Mouse (Mus musculus): ENCODE results near the gene Ints7.

Gene Ints7

DNA sequence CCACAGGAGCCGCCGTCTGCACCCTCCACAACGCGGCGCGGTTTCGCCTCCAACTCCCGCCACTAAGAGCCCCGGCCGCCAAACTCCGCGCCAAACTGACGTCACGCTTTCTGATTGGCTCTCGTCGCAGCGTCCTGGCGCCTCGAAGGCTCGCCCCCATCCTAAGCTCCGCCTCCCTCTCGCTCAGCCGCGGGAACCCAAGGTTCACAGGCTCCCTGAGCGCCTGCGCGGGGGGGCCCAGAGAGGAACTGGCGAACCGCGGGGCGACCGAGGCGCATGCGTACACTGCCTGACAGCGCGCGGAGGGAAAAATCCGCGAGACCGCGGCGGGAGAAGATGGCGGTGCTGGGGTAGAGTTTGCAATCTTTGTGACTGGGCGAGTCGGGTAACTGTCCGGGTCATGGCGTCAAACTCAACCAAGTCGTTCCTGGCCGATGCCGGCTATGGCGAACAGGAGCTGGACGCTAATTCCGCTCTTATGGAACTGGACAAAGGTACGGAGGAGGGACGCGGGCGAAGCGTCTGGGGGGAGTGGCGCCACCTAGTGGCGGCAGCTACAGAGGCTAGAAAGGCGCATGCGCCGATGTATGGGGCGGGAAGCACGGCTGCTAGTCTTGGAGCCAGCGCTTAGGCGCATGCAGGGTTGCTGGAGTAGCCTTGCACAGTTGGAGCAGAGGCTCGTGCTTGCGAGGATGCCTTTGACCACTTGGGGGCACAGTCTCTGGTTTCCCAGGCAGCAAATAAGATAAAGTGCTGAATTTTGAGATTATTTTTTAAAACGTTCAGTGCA lies at the start of gene Ints7, which contains the start of gene Dtl:
TSS of gene Ints7 (plus strand) at position 179 of the 790 bp plus-strand sequence.
TSS of gene Dtl (minus strand) at position 87 of the 790 bp plus-strand sequence.
- DNase-seq (ENCODE audit: low read depth, low spot score): peak; percentile 100

GRCm38 (mm10) chr1:191527089-191527488 lies 48.3 kb upstream of the Ints7 start:
- DNase-seq (ENCODE audit: low read depth, low spot score): no peak

DNA sequence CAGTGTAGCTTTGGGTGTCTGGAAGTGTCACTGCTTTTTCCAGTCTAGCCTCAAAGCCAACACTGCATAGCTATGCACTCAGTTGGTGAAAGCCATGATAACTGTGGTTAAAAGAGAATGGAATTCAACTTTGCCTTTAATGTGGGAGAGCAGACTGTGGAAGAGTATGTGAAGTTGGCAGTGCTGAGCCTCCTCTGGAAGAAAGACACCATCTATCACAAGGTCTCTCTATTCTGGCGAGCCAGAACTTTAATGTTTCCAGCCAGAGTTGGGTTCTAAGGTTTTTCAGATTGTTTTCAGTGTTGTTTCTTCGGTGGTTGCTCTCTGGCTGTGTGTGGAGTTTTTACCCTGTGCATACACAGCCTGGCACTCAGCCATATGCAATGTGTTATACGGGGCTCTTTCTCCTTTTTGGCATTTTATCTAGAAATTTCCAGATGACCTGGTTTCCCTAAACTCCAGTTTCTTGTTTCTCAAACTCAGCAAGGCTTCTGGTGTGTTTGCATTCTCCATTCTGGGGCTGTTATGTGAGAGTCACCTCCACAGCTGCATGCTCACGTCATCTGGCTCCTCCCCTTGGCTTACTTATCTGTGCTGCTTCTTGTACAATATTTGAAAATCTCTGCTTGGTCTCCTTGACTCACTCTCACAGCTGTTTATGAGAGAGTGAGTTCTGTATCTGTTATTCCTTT lies 47.4 kb upstream of the Ints7 start:
- no peak for DNase-seq (ENCODE audit: low read depth, low spot score)

GRCm38 (mm10) chr1:191529406-191529805 lies 46.0 kb upstream of the Ints7 start:
- no peak for DNase-seq (ENCODE audit: low read depth, low spot score)

DNA sequence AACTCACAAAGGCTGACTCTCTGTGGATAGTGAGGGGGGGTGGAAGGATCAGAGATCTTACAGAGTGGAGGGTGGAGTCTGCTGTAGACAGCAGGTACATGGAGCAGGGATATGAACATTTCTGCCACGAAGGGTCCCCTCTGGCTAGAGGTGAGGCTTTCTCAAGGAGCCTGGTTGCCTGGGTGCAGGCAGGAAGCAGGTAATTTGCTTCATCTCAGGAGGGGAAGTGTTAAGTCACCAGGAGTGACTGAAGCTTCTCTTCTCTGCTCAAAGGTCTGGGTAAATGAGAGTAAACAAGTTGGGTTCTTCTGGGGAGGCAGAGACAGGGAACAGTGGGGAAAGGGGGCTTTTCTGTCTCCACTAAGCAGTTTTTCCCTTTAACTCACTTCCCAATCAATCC lies 44.4 kb upstream of the Ints7 start:
- no peak for DNase-seq (ENCODE audit: low read depth, low spot score)

- no peak for DNase-seq (ENCODE audit: low read depth, low spot score)
These were observed 40.5 kb upstream of the Ints7 start for GRCm38 (mm10) chr1:191534896-191535295.

GRCm38 (mm10) chr1:191540300-191540699 lies 35.1 kb upstream of the Ints7 start:
- DNase-seq (ENCODE audit: low read depth, low spot score): no peak

DNA sequence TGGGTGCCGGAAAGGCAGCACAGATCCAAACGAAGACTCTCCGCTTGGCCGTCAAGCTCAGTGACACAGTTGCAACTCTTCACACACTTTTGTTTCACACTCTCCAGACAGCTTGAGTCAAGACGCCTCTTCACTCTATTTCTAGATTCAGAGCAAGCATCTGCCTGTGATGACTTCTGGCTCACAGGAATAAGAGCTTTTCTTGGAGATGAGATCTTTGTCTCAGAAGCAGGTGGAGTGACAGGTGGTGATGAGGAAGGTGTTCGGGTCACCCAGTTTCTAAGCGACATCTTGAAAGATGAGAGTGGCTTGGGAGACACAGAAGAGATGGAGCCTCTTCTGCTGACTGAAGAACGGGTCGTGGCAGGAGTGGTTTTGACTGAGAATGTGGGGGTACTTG lies 34.4 kb upstream of the Ints7 start:
- DNase-seq (ENCODE audit: low read depth, low spot score): no peak

DNA sequence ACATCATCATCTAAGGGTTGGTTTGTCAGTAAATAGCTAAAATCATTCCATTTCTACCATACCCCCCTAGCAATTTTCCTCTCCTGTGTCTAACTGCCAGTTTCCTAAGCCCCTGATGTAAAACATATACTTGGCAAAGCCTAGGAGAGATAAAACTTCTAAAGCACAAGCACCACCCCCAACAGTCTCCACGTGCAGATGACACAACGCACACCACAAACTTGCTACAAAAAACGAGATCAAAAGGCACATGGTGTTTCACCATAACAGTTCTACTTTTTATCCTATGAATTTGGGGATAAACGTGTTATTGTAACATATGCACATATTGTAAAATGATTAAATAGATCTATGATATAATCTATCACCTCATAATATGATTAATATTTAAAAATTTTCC lies 33.8 kb upstream of the Ints7 start:
- no peak for DNase-seq (ENCODE audit: low read depth, low spot score)

DNA sequence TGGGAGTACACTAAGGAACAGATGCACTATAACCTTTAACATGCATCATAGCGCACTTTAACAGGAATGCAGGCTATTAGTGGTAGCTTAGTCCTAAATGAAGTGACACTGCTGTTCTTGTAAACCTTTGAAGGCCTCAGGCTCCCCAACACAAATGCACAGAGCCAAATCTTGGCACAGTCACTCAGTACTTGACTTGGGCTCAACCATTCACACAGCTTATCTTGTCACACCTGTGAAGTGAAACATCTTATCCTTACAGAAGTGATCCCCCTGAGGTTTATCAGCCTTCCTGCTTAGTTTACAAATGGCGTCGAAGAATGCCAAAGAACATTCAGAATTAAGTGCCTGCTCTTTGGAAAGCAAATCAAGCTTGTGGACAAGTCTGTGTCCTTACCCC lies 31.7 kb upstream of the Ints7 start:
- no peak for DNase-seq (ENCODE audit: low read depth, low spot score)

DNA sequence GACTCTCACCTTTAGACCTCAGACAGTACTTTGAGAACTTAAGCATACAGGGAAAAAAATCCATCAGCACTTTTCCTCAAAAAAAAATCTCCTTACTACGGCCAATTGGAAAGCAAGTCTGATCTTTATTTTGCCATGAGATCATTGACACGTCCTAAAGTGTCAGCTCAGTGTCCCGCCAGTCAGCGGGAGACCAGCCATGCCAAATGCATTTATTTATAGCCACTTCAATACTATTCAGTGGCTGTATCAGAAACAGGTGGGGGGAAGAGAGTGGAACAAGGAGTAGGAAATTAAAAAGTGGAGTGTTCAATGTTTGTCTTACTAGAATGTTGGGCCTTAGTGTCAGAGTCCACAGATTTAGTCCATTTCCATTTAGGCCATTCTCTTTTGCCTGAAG lies 24.6 kb upstream of the Ints7 start:
- DNase-seq (ENCODE audit: low read depth, low spot score): no peak

- no peak for DNase-seq (ENCODE audit: low read depth, low spot score)
These were observed 18.3 kb upstream of the Ints7 start for GRCm38 (mm10) chr1:191557109-191557508.

DNA sequence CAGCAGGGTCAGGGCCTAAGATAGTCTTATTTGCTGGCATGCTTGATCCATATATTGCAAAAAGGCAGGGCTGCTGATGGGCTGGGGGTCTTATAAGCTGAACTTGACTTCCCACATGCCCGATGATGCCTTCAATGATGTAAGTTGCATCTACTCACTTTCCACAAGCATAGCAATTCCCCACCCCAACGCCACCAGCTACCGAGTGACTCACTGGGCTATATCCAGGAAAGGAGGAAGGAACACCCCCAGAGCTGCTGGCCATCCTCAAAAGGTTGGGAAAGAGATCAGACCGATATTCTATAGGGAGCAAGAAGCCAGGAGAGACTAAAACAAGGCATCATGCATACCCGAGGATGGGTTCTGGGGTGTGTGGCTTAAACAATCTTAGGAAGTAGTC lies 15.7 kb upstream of the Ints7 start:
- DNase-seq (ENCODE audit: low read depth, low spot score): no peak

DNA sequence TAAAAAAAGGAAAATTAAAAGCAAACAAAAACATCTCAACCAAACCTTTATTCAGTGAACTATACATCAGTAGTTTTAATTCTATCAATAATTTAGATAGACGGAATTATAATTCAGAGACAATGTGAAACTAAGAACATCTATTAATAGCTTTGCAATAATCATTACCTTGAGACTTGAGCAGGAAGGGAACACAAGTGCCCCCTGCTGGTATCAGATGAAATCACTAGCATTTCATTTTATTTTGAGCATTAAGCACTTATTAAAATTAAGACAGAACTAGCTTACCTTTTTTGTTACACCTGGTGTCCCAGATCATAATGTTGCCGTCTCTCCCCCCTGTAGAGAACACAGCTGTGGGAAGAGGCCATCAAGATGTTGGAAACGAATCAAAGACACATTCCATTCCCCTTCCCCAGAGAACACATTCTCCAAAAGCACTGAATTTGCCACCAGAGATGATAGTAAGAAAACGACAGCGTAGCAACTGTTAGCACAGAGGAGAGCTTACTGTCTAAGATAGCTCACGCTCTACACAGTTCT lies 12.5 kb upstream of the Ints7 start:
- peak; percentile 27 for DNase-seq (ENCODE audit: low read depth, low spot score)

GRCm38 (mm10) chr1:191567859-191568258 lies 7.6 kb upstream of the Ints7 start:
- DNase-seq (ENCODE audit: low read depth, low spot score): no peak

GRCm38 (mm10) chr1:191569625-191570024 lies 5.8 kb upstream of the Ints7 start:
- no peak for DNase-seq (ENCODE audit: low read depth, low spot score)

GRCm38 (mm10) chr1:191570415-191570814 lies 5.0 kb upstream of the Ints7 start:
- no peak for DNase-seq (ENCODE audit: low read depth, low spot score)

GRCm38 (mm10) chr1:191573906-191574639 lies 1.4 kb upstream of the Ints7 start:
- peak; percentile 26 for DNase-seq (ENCODE audit: low read depth, low spot score)

- peak; percentile 91 for DNase-seq (ENCODE audit: low read depth, low spot score)
These were observed 472 bp upstream of the Ints7 start for GRCm38 (mm10) chr1:191574871-191575457.

DNA sequence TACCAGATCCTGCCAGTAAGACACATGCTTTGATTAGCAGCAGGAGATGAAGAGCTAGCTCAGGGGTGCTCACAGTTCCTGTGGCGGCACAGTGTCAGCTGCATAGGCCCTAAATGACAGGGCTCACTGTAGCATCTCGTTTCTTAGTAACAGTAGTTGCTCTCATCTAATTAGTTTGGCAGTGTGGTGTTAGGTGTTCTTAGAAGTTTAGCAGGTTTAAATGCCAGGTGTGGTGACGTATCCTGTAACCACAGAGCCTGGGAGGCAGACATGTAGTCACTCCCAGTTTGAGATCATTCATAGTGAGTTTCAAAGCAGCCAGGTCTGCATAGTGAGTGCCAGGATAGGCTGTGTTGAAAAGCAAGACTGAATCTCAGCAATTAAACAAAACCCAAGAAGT lies 4.1 kb downstream of the Ints7 start:
- no peak for DNase-seq (ENCODE audit: low read depth, low spot score)

GRCm38 (mm10) chr1:191581641-191582040 lies 6.2 kb downstream of the Ints7 start:
- no peak for DNase-seq (ENCODE audit: low read depth, low spot score)

DNA sequence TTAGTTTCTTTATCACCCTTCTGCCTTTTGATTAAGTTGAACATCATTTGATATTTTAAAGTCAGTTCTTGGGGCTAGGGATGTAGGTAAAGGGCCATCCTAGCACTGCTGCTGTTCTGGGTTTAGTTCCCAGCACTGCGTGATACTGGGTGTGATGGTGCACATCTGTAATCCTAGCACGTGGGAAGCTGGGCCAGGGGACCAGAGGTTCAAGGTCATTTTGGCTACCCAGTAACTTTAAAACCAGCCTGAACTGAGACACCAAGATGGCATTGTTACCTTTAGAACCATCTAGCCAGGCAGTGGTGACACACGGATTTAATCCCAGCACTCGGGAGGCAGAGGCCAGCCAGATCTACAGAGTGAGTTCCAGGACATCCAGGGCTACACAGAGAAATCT lies 8.4 kb downstream of the Ints7 start:
- DNase-seq (ENCODE audit: low read depth, low spot score): no peak
